Mouse (Mus musculus) intestine, postnatal 0 days (tissue): Measurements from ENCODE around the gene Ntsr1. TPM values are rescaled to one million over a fixed set of nuclear protein-coding genes. Genes with fewer than 3 reads are reported as not detected.
A peak's percentile ranks its signal among the peaks of the same experiment; 100 is the strongest.

Experiments used
- ATAC-seq: fragments of 200-750 bp; cut with Nextera tagmentation; 2 replicates; pipeline ENCODE4 v1.8.0; 2017; ENCODE audit warnings: mild to moderate bottlenecking, moderate TSS enrichment, moderate library complexity
- H3K27ac ChIP-seq: fragments of 300-500 bp; sonication (generic); 2 replicates; pipeline ENCODE4 v1.5.1; 2014; ENCODE audit warnings: mild to moderate bottlenecking, low read depth, low read length, moderate library complexity
- H3K27me3 ChIP-seq: fragments of 300-500 bp; sonication (generic); replicated peaks from 2 replicates; pipeline ENCODE4 v1.6.1; 2014; ENCODE audit warnings: low read length, mixed read lengths; ENCODE audit not compliant: control insufficient read depth, insufficient read depth
- H3K36me3 ChIP-seq: fragments of 300-500 bp; sonication (generic); 2 replicates; pipeline ENCODE4 v1.6.1; 2014; ENCODE audit warnings: mild to moderate bottlenecking, moderate library complexity; ENCODE audit not compliant: control insufficient read depth, insufficient read depth
- H3K4me1 ChIP-seq: fragments of 300-500 bp; sonication (generic); replicated peaks from 2 replicates; pipeline ENCODE4 v1.6.1; 2014; ENCODE audit warnings: antibody characterized with exemption, low read length, mixed read lengths; ENCODE audit not compliant: control insufficient read depth, insufficient read depth
- H3K4me2 ChIP-seq: fragments of 300-500 bp; sonication (generic); replicated peaks from 2 replicates; pipeline ENCODE4 v1.6.1; 2014; ENCODE audit warnings: low read depth, mild to moderate bottlenecking, moderate library complexity
- H3K4me3 ChIP-seq: fragments of 300-500 bp; sonication (generic); 2 replicates; pipeline ENCODE4 v1.5.1; 2014; ENCODE audit warnings: low read depth, low read length
- H3K9ac ChIP-seq: fragments of 300-500 bp; sonication (generic); 2 replicates; pipeline ENCODE4 v1.6.1; 2014; ENCODE audit warnings: mild to moderate bottlenecking, low read depth, low read length
- H3K9me3 ChIP-seq: fragments of 300-500 bp; sonication (generic); 2 replicates; pipeline ENCODE4 v1.6.1; 2016; ENCODE audit warnings: mixed run types; ENCODE audit not compliant: control insufficient read depth
- CTCF ChIP-seq: sonication (generic); IDR thresholded peaks from 2 replicates; pipeline ENCODE4 v1.5.1; 2016; ENCODE audit warnings: low read depth, mild to moderate bottlenecking, control low read depth, antibody characterized with exemption, moderate library complexity
- WGBS: fragments of 180-500 bp; shearing (Covaris S2); extraction: QIAGEN DNeasy Blood & Tissue Kit; methylation state at CpG from one replicate; pipeline ENCODE4 v1.1.7; 2014; 5-methylcytosine and 5-hydroxymethylcytosine counted together
- polyA plus RNA-seq: library from polyadenylated mRNA; unstranded; fragments of >200 nt; fragmentation: Nextera tagmentation; extraction: Ambion mirVana; gene quantifications from 2 replicates; pipeline ENCODE4 v1.2.1, GENCODE M21; 2015

The Ntsr1 gene
- polyA plus RNA-seq, 1 experiment from 2014 or later = 0.74 TPM

DNA sequence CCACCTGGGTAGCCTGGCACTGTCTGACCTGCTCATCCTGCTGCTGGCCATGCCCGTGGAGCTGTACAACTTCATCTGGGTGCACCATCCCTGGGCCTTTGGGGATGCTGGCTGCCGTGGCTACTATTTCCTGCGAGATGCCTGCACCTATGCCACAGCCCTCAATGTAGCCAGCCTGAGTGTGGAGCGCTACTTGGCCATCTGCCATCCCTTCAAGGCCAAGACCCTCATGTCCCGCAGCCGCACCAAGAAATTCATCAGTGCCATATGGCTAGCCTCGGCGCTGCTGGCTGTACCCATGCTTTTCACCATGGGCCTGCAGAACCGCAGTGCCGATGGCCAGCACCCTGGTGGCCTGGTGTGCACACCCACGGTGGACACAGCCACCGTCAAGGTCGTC, 950 bp downstream of the Ntsr1 start:
- no peak overlapping the region for H3K9ac ChIP-seq
- TF ChIP-seq CTCF = no peak
- WGBS = 36% methylated on average over 13 of the region's 13 CpGs
- no peak overlapping the region for H3K27ac ChIP-seq
- H3K4me1 ChIP-seq = 0 out of 2 replicates have a peak, but pooled peaks cover 2% of the 10 kb centered on the region
- ATAC-seq = no peak
- no peaks in the 10 kb centered on the region for H3K36me3 ChIP-seq
- no peaks in the 10 kb centered on the region for H3K9me3 ChIP-seq
- peaks cover 19% of the 10 kb centered on the region for H3K27me3 ChIP-seq
- H3K4me3 ChIP-seq = no peak overlapping the region
- peak overlapping the region; percentile 21; the same call in 1 of the 2 replicates for H3K4me2 ChIP-seq

DNA sequence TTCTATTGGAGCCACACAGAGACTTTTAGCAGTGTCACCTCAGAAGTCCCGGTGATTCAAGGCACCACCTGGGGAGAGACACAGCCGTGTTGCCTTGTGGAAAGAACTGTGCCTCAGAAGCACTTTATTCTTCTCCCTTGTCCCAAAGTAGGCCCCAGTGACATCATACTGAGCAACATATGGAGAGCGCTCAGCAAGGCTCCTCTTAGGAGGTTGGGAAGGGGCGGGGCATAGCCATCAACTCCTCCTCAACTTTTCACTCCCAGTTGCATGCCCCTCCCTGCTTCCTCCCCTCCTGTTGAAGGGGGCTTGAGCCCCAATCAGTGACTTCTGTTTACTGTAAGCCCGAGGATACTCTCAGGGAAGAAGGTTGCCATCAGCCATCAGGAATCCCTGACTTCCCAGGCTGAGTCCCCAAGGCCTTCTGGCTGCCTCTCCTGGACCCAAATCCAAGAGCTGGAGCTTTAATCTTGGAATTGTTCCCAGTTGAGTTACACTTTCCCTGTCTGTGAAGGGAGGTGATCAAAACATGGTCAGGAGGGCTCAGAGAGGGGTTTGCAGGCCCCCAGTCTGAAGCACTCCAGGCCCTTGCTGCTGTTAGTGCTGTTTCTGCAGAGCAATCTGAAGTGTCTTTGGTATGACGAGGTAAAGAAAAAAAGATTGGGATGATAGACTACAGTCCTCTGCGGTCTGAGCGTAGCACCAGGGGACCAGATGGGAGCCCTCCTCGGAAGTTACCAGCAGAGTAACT, 1.6 kb downstream of the Ntsr1 start:
- 42% methylated on average over 9 of the region's 9 CpGs for WGBS
- no peak for TF ChIP-seq CTCF
- Histone ChIP-seq H3K27me3 (peaks cover 19% of the 10 kb centered on the region), H3K27ac (no peak overlapping the region), H3K9ac (no peak overlapping the region), H3K4me3 (no peak overlapping the region), H3K9me3 (no peaks in the 10 kb centered on the region), H3K4me2 (peak overlapping the region; percentile 21; the same call in 1 of the 2 replicates), H3K36me3 (no peaks in the 10 kb centered on the region), H3K4me1 (0 out of 2 replicates have a peak, but pooled peaks cover 2% of the 10 kb centered on the region)
- ATAC-seq = no peak

DNA sequence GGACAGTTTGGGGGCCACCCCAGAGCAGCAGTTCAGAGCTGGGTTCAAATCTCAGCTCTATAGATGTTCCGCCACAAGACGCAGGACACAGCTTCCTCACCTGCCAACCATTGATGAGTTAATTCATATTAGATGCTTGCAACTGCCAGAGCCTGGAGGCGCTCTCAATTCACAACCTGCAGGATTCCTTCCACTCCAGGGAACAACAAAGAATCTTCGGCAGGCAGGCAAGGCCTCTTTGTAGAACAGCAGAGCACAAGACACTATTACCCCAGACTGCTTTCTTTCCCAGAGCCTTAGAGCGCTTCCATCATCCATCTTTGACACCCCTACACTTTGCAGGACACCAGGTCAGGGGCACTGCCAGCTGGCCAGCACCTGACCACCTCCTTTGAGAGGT, 6.5 kb downstream of the Ntsr1 start:
- Histone ChIP-seq H3K4me3 (no peak overlapping the region), H3K27me3 (peaks cover 3% of the 10 kb centered on the region; the same call in 1 of the 2 replicates), H3K27ac (no peak overlapping the region), H3K36me3 (no peaks in the 10 kb centered on the region), H3K4me2 (no peak overlapping the region), H3K9ac (no peak overlapping the region), H3K9me3 (no peaks in the 10 kb centered on the region), H3K4me1 (no peaks in the 10 kb centered on the region)
- whole genome bisulfite sequencing = 79% methylated on average over 5 of the region's 5 CpGs
- no peak for ATAC-seq
- TF ChIP-seq CTCF = no peak

DNA sequence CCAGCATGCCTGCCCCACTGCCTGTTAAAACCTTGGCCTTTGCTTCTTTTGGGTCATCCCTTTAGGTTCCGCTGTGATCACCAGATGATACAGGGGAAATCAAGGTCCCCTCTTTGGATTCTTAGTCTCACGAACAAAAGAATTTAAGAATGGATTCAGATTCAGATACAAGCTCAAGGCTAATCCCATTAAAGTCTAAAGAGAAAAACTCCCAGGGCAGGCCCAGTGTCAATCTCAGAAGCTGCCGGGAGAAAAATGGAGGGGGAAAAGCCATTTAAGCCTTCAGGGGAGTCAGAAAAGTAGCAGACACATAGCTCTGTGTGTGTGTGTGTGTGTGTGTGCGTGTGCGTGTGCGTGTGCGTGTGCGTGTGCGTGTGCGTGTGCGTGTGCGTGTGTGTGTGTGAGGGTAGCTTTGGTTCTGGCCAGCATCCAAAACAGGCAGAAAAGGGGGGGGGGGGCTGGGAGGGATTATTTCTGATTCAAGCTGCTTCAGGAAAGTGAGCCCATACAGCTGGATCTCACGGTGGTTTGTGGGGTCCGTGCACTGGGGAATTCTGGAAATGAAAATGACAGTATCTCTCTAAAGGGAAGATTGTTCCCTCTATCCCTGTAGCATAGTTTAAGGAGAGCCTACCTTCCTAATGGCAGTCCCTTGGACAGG, 8.8 kb downstream of the Ntsr1 start:
- no peak for ATAC-seq
- H3K9me3 ChIP-seq = no peaks in the 10 kb centered on the region
- no peak overlapping the region for H3K9ac ChIP-seq
- 0 out of 2 replicates have a peak, but pooled peaks cover 3% of the 10 kb centered on the region for H3K27me3 ChIP-seq
- H3K4me3 ChIP-seq = no peak overlapping the region
- H3K4me2 ChIP-seq = no peak overlapping the region
- H3K36me3 ChIP-seq = no peaks in the 10 kb centered on the region
- 76% methylated on average over 14 of the region's 14 CpGs for WGBS
- no peak for TF ChIP-seq CTCF
- H3K4me1 ChIP-seq = no peaks in the 10 kb centered on the region
- H3K27ac ChIP-seq = no peak overlapping the region

DNA sequence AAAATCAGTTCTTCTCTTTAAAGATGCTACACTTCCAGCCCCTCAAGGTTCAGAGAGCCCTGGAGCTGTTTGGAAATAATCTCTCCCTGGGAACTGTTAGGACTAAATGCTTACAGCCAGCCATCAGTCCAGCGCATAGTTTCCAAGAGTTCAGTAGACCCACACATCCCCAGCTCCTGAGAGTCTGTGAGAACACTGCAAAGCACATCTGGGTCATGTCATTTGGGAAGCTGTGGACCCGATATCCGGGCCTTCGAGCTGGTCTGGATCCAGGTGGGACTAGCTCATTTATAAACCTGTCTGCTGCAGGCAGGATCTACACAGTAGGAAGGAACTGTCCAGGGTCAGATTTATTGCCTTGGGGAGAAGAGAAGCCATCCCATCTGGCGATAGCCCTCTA, 11.1 kb downstream of the Ntsr1 start:
- ATAC-seq = no peak
- no peaks in the 10 kb centered on the region for H3K9me3 ChIP-seq
- WGBS = 59% methylated on average over 5 of the region's 5 CpGs
- H3K4me1 ChIP-seq = no peaks in the 10 kb centered on the region
- no peaks in the 10 kb centered on the region for H3K36me3 ChIP-seq
- H3K27me3 ChIP-seq = 0 out of 2 replicates have a peak, but pooled peaks cover 3% of the 10 kb centered on the region
- H3K4me2 ChIP-seq = no peak overlapping the region
- H3K27ac ChIP-seq = no peak overlapping the region
- no peak for TF ChIP-seq CTCF
- no peak overlapping the region for H3K9ac ChIP-seq
- no peak overlapping the region for H3K4me3 ChIP-seq

DNA sequence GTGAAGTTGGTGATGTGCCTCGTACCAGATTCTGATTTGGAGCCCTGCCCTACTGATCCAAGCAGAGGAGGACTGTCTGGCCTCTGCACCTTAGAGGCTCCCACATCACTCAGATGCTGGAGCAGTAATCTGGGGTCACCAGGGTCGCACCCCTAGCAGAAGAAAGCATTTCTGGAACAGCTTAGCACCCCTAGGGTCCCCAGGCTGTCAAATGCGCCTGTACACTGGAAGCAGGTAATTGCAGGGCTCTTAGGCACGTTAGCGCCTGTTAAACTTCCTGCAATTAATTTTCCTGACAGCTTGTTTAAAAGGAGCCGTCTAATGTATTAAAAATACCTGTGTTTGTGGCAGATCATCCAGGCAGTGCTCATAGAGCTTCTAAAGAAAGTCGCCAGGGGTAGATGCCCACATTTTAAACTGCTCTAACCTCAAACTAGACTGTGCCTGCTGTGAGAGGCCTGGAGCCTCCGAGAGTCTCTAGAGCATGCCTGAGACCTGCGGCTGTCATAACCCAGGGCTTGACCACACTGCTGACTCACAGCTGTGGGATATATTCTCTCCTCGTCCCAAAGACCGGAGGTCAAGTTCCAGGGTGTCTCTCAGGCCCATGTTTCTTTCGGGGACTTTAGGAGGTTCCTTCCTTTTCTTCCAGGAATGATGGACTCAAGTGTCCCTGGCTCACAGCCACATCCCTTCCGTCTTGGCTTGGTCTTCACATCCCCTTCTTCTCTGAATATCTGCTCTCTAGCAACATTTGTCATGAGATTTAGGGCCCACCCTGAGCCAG, 12.3 kb downstream of the Ntsr1 start:
- 45% methylated on average over 13 of the region's 13 CpGs for WGBS
- H3K27me3 ChIP-seq = no peaks in the 10 kb centered on the region
- no peaks in the 10 kb centered on the region for H3K4me1 ChIP-seq
- H3K4me3 ChIP-seq = no peak overlapping the region
- no peaks in the 10 kb centered on the region for H3K36me3 ChIP-seq
- no peak for ATAC-seq
- H3K4me2 ChIP-seq = no peak overlapping the region
- no peak overlapping the region for H3K9ac ChIP-seq
- no peak overlapping the region for H3K27ac ChIP-seq
- no peak for TF ChIP-seq CTCF
- no peaks in the 10 kb centered on the region for H3K9me3 ChIP-seq
